Mouse (Mus musculus) ES-E14 (cell line): ENCODE measurements at regions not wholly inside any gene's neighbourhood (a gene's known extent, or its start where the extent isn't known, plus 50 kb on each side); places are given as distances from the start of the nearest gene placed in this dataset.

Experiments used
- MAFK ChIP-seq: IDR thresholded peaks from 2 replicates; pipeline ENCODE4 v1.6.1; 2014; ENCODE audit warnings: mild to moderate bottlenecking, low read depth, low read length, inconsistent platforms; ENCODE audit not compliant: insufficient read depth
- ZC3H11A ChIP-seq: IDR thresholded peaks from 2 replicates; pipeline ENCODE4 v1.6.1; 2012; ENCODE audit warnings: low read depth, mild to moderate bottlenecking, inconsistent platforms, low read length, borderline replicate concordance
- ZNF384 ChIP-seq: IDR thresholded peaks from 2 replicates; pipeline ENCODE4 v1.6.1; 2012; ENCODE audit warnings: low read depth, low read length, inconsistent platforms

DNA sequence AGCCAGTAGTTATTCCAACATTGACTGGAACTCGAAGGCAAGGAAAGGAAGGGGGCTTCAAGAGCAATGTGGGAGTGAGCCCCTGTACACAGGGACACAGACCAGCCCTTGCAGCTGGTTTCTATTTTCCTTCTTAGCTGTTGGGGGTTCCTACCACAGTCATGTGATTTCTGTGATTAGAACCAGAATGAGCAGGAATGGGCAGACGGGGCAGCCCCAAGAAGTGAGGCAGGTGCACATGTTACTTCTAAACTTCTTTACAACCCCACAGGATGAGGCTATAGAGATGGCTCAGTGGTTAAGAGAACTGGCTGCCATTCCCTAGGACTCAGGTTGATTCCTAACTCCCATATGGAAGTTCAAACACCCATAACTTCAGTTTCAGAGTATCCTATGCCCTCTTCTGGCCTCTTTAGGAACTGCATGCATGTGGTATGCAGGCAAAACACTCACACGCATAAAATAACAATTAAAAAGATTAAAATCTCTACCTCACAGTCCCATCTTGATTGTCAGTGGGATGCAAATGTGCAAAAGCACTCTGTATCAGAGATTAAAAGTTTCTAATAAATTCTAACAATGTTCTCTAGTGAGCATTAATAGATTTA is 68.0 kb downstream of the Il9r start:
- TF ChIP-seq ZNF384 = no peak
- TF ChIP-seq MAFK = no peak
- TF ChIP-seq ZC3H11A = peak; percentile 72; the same call in 1 of the 2 replicates
